Mouse (Mus musculus) forebrain, embryonic 15.5 days (tissue): ENCODE results near the gene Lrch3. TPM values are rescaled to one million over a fixed set of nuclear protein-coding genes. Genes with fewer than 3 reads are reported as not detected.

Experiments used
- ATAC-seq: fragments of 200-750 bp; cut with Nextera tagmentation; replicated peaks from 2 replicates; pipeline ENCODE4 v1.8.0; 2017; ENCODE audit warnings: mild to moderate bottlenecking, moderate TSS enrichment, moderate library complexity
- H3K27ac ChIP-seq: fragments of 300-500 bp; sonication (generic); replicated peaks from 2 replicates; pipeline ENCODE4 v1.5.1; 2015; ENCODE audit warnings: mild to moderate bottlenecking, inconsistent platforms
- H3K27me3 ChIP-seq: fragments of 300-500 bp; sonication (generic); 2 replicates; pipeline ENCODE4 v1.6.1; 2015; ENCODE audit warnings: inconsistent platforms
- H3K36me3 ChIP-seq: fragments of 300-500 bp; sonication (generic); 2 replicates; pipeline ENCODE4 v1.6.1; 2015; ENCODE audit warnings: mild to moderate bottlenecking, inconsistent platforms
- H3K4me1 ChIP-seq: fragments of 300-500 bp; sonication (generic); 2 replicates; pipeline ENCODE4 v1.6.1; 2015; ENCODE audit warnings: inconsistent platforms
- H3K4me2 ChIP-seq: fragments of 300-500 bp; sonication (generic); replicated peaks from 2 replicates; pipeline ENCODE4 v1.6.1; 2015; ENCODE audit warnings: mild to moderate bottlenecking, inconsistent platforms
- H3K4me3 ChIP-seq: fragments of 300-500 bp; sonication (generic); 2 replicates; pipeline ENCODE4 v1.5.1; 2015; ENCODE audit warnings: mild to moderate bottlenecking, inconsistent platforms
- H3K9ac ChIP-seq: fragments of 300-500 bp; sonication (generic); replicated peaks from 2 replicates; pipeline ENCODE4 v1.6.1; 2015; ENCODE audit warnings: mild to moderate bottlenecking, inconsistent platforms
- H3K9me3 ChIP-seq: fragments of 300-500 bp; sonication (generic); 2 replicates; pipeline ENCODE4 v1.6.1; 2016; ENCODE audit warnings: inconsistent platforms
- WGBS: fragments of 180-500 bp; shearing (Covaris S2); methylation state at CpG from one replicate; pipeline ENCODE4 v1.1.7; 2015; ENCODE audit warnings: mixed read lengths; 5-methylcytosine and 5-hydroxymethylcytosine counted together
- polyA plus RNA-seq: library from polyadenylated mRNA; unstranded; fragments of >200 nt; fragmentation: Nextera tagmentation; extraction: Ambion mirVana; gene quantifications from 2 replicates; pipeline ENCODE4 v1.2.1, GENCODE M21; 2015

The Lrch3 gene
- polyA plus RNA-seq, 1 experiment from 2014 or later: 36.5 TPM

- Histone ChIP-seq H3K27ac (no peak overlapping the region), H3K4me3 (peak overlapping the region; percentile 75), H3K9ac (peak overlapping the region; percentile 81), H3K4me2 (peak overlapping the region; percentile 68), H3K36me3 (peaks cover under 1% of the 10 kb centered on the region; the same call in 1 of the 2 replicates), H3K27me3 (no peaks in the 10 kb centered on the region), H3K9me3 (no peaks in the 10 kb centered on the region), H3K4me1 (peaks cover 29% of the 10 kb centered on the region)
- ATAC-seq: no peak
- WGBS: 85% methylated on average over 14 of the region's 14 CpGs
Measured at GRCm38 (mm10) chr16:32878972-32879926, 34.7 kb upstream of the Lrch3 start.

GRCm38 (mm10) chr16:32881538-32881937, 32.4 kb upstream of the Lrch3 start:
- Histone ChIP-seq H3K9me3 (no peaks in the 10 kb centered on the region), H3K27me3 (no peaks in the 10 kb centered on the region), H3K36me3 (peaks cover 12% of the 10 kb centered on the region), H3K9ac (no peak overlapping the region), H3K4me2 (no peak overlapping the region), H3K27ac (no peak overlapping the region), H3K4me3 (no peak overlapping the region), H3K4me1 (peaks cover 26% of the 10 kb centered on the region)
- 79% methylated on average over 7 of the region's 7 CpGs for WGBS
- ATAC-seq: no peak

GRCm38 (mm10) chr16:32887996-32888395, 25.9 kb upstream of the Lrch3 start:
- peaks cover 45% of the 10 kb centered on the region for H3K36me3 ChIP-seq
- 87% methylated on average over 7 of the region's 7 CpGs for WGBS
- no peak for ATAC-seq
- no peak overlapping the region for H3K27ac ChIP-seq
- H3K9ac ChIP-seq: no peak overlapping the region
- H3K4me1 ChIP-seq: no peaks in the 10 kb centered on the region
- no peak overlapping the region for H3K4me2 ChIP-seq
- no peaks in the 10 kb centered on the region for H3K27me3 ChIP-seq
- H3K4me3 ChIP-seq: no peak overlapping the region
- no peaks in the 10 kb centered on the region for H3K9me3 ChIP-seq

GRCm38 (mm10) chr16:32889881-32890280, 24.0 kb upstream of the Lrch3 start:
- Histone ChIP-seq H3K9ac (no peak overlapping the region), H3K27me3 (no peaks in the 10 kb centered on the region), H3K4me2 (no peak overlapping the region), H3K9me3 (no peaks in the 10 kb centered on the region), H3K4me1 (no peaks in the 10 kb centered on the region), H3K4me3 (no peak overlapping the region), H3K27ac (no peak overlapping the region), H3K36me3 (peaks cover 56% of the 10 kb centered on the region)
- ATAC-seq: no peak
- 72% methylated on average over 2 of the region's 2 CpGs for WGBS

GRCm38 (mm10) chr16:32896126-32896525, 17.8 kb upstream of the Lrch3 start:
- no peaks in the 10 kb centered on the region for H3K4me1 ChIP-seq
- no peak overlapping the region for H3K4me3 ChIP-seq
- H3K36me3 ChIP-seq: peaks cover 57% of the 10 kb centered on the region
- no peak overlapping the region for H3K4me2 ChIP-seq
- no peak overlapping the region for H3K9ac ChIP-seq
- no peak for ATAC-seq
- no peaks in the 10 kb centered on the region for H3K9me3 ChIP-seq
- no peak overlapping the region for H3K27ac ChIP-seq
- H3K27me3 ChIP-seq: no peaks in the 10 kb centered on the region

- H3K27me3 ChIP-seq: no peaks in the 10 kb centered on the region
- H3K9ac ChIP-seq: no peak overlapping the region
- H3K4me3 ChIP-seq: no peak overlapping the region
- no peak overlapping the region for H3K27ac ChIP-seq
- 94% methylated on average over 2 of the region's 2 CpGs for WGBS
- H3K9me3 ChIP-seq: no peaks in the 10 kb centered on the region
- no peak for ATAC-seq
- no peak overlapping the region for H3K4me2 ChIP-seq
- H3K4me1 ChIP-seq: no peaks in the 10 kb centered on the region
- peaks cover 48% of the 10 kb centered on the region for H3K36me3 ChIP-seq
Measured at GRCm38 (mm10) chr16:32901360-32902050, 12.4 kb upstream of the Lrch3 start.

- Histone ChIP-seq H3K9ac (no peak overlapping the region), H3K27me3 (no peaks in the 10 kb centered on the region), H3K4me3 (no peak overlapping the region), H3K27ac (no peak overlapping the region), H3K36me3 (peaks cover 52% of the 10 kb centered on the region), H3K4me2 (no peak overlapping the region), H3K4me1 (no peaks in the 10 kb centered on the region), H3K9me3 (no peaks in the 10 kb centered on the region)
- no peak for ATAC-seq
- whole genome bisulfite sequencing: 75% methylated on average over 3 of the region's 3 CpGs
Measured at GRCm38 (mm10) chr16:32902051-32902428, 11.9 kb upstream of the Lrch3 start.

- Histone ChIP-seq H3K27me3 (no peaks in the 10 kb centered on the region), H3K9ac (no peak overlapping the region), H3K9me3 (no peaks in the 10 kb centered on the region), H3K36me3 (peaks cover 32% of the 10 kb centered on the region), H3K4me2 (no peak overlapping the region), H3K27ac (no peak overlapping the region), H3K4me3 (no peak overlapping the region), H3K4me1 (no peaks in the 10 kb centered on the region)
- 88% methylated on average over 2 of the region's 2 CpGs for WGBS
- no peak for ATAC-seq
Measured at GRCm38 (mm10) chr16:32906186-32906585, 7.7 kb upstream of the Lrch3 start.

GRCm38 (mm10) chr16:32906727-32907126, 7.2 kb upstream of the Lrch3 start:
- no peak for ATAC-seq
- 92% methylated on average over 8 of the region's 8 CpGs for WGBS
- no peak overlapping the region for H3K4me3 ChIP-seq
- no peak overlapping the region for H3K4me2 ChIP-seq
- no peaks in the 10 kb centered on the region for H3K9me3 ChIP-seq
- peaks cover 28% of the 10 kb centered on the region for H3K36me3 ChIP-seq
- H3K4me1 ChIP-seq: no peaks in the 10 kb centered on the region
- no peaks in the 10 kb centered on the region for H3K27me3 ChIP-seq
- H3K9ac ChIP-seq: no peak overlapping the region
- H3K27ac ChIP-seq: no peak overlapping the region

GRCm38 (mm10) chr16:32913212-32913611, 688 bp upstream of the Lrch3 start:
- ATAC-seq: no peak
- WGBS: 69% methylated on average over 7 of the region's 7 CpGs
- no peaks in the 10 kb centered on the region for H3K36me3 ChIP-seq
- no peaks in the 10 kb centered on the region for H3K9me3 ChIP-seq
- peak overlapping the region; percentile 83; the same call in 1 of the 2 replicates for H3K9ac ChIP-seq
- H3K27me3 ChIP-seq: no peaks in the 10 kb centered on the region
- no peak overlapping the region for H3K27ac ChIP-seq
- H3K4me3 ChIP-seq: peak overlapping the region; percentile 73; the same call in 1 of the 2 replicates
- peaks cover 21% of the 10 kb centered on the region for H3K4me1 ChIP-seq
- peak overlapping the region; percentile 56; the same call in 1 of the 2 replicates for H3K4me2 ChIP-seq

GRCm38 (mm10) chr16:32915292-32916068, 1.6 kb downstream of the Lrch3 start:
- Histone ChIP-seq H3K4me3 (peak overlapping the region; percentile 73), H3K36me3 (no peaks in the 10 kb centered on the region), H3K27ac (no peak overlapping the region), H3K4me2 (peak overlapping the region; percentile 56), H3K27me3 (no peaks in the 10 kb centered on the region), H3K4me1 (peaks cover 21% of the 10 kb centered on the region), H3K9ac (0 out of 2 replicates have a peak overlapping the region, but pooled peaks have one; percentile 83), H3K9me3 (no peaks in the 10 kb centered on the region; the same call in 1 of the 2 replicates)
- WGBS: 74% methylated on average over 9 of the region's 9 CpGs
- ATAC-seq: no peak
